Mouse (Mus musculus): ENCODE measurements around the gene Sec23a.

- TF ChIP-seq POLR2A (IDR thresholded peaks at IDR 0.05; ENCODE audit: extremely low read depth, insufficient read depth, low read length) (peak; percentile 36; the same call in 1 of the 2 replicates), CTCF (IDR thresholded peaks at IDR 0.05; ENCODE audit: low read depth, low read length) (peak; percentile 35)
These were observed 49.3 kb upstream of the Sec23a start, which contains the start of gene Trappc6b for GRCm38 (mm10) chr12:59060993-59061595.
